Mouse (Mus musculus) cerebellum, postnatal 14 days (tissue): ENCODE data around the gene E2f3.

Source experiments
- DNase-seq, 2 experiments: peaks; one replicate each; pipeline ENCODE4 v3.0.0; 2021; ENCODE audit warnings: mixed read lengths in 2 of 2

E2f3 gene

DNA sequence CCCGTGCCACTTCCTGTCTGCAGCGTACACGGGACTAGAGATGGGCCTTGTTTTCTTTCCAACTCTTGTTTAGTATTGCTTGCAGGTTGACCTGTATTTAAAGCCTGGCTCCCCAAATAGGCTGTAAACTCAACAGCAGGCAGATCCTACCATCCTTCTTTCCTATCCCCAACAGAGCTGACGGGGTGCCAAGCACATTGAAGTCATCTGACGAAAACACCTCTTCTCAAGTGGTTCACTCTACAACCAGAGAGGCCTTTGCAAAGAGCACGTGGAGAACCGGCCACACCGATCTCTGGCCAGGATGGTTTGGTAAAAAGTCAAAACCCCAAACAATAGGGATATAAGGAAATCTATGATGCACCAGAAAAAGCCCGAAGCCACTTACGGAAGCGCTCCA, 8.5 kb downstream of the E2f3 start:
- peak in 1 of 2 experiments; percentile 24 for DNase-seq

DNA sequence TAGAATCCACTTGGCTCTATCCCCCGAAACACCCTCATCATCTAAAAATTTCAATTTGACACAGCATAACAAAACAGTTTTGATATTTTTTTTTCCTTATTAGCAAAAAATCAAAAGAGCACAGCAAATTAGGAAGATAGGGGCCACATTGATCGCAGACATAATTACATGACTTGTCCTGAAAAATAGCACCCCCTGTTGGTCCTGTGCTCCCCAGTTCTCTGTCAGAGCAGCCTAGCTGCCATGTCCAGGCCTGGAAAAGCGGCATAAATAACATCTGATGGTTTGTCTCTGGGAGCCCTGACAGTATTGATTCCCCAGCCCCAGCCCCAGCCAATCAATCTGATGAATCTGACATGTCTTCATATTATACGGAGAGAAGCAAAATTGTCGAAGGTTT, 11.8 kb downstream of the E2f3 start:
- DNase-seq = peak in 1 of 2 experiments; percentile 37

DNA sequence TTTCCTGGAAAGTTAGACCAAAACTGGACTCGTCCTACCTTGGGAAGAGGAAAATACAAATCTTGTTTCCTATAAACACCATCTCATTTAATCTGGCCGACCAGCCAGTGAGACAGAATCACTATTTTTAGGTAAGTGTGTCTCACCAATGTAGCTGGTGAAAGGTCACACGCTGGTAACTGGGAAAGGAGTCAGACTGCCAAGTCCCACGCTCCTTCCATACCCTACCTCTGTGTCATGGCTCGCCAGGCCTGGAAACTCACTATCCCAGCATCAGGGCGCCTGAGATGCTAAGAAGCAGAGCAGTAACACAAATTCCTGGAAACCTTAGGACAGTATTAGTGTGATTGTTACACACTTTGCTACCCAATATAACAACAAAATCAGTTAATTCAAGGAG, 12.3 kb downstream of the E2f3 start:
- no peak for DNase-seq

DNA sequence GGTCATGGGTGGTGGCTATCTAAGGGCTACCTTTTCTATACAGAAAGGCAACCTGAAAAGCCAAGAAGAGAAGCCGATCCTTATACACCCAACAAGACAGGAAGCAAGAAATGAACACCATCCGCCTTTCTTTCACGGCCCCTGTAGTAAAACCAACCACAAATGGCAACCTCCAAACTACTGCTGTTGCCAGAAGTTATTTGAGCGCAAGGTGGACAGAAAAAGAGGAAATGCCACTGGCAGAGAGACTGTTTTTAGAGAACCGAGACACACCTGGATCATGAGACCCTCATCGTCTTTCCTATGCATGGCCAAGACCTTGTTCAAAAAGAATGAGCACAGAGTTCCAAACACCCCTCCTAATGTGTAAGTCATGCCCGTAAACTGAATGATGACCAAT, 15.5 kb downstream of the E2f3 start:
- no peak for DNase-seq

DNA sequence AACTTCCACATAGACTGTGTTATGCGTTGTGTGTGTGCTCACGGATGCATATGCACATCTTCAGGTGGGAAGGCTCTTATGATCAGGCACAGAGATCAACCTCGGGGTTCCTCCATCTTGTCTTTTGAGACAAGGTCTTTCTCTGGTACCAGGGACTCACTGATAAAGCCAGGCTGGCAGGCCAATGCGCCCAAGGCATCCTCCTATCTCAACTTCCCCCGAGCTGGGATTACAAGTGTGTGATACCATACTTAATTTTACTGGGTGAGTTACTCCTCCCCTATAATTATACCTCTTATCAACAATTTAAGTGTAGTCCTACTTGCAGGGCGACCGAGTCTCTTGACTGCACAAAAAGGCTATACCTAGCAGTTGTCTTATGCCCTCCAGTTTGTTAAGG, 17.2 kb downstream of the E2f3 start:
- DNase-seq = no peak

DNA sequence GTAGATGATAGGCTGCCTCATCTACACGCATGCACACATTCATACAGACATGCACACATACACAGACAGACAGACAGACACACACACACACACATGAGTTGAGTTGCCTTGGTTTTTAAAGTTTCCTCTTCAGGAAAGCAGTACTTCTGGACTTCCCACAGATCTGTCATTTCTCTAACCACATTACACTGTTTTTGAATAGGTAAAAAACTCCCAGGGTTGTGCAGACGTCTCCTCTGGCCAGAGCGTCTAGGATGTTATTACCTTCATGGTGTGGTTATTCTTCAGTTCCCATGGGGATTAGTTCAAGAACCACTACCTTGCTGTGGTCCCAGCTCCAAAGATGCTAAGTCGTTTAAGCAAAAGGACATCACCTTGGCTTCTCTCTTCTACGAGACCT, 18.5 kb downstream of the E2f3 start:
- DNase-seq = no peak

- no peak for DNase-seq
Measured at GRCm38 (mm10) chr13:29966966-29967365, 18.9 kb downstream of the E2f3 start.

- DNase-seq = no peak
Measured at GRCm38 (mm10) chr13:29964087-29964486, 21.8 kb downstream of the E2f3 start.

- no peak for DNase-seq
Measured at GRCm38 (mm10) chr13:29960416-29960815, 25.4 kb downstream of the E2f3 start.

DNA sequence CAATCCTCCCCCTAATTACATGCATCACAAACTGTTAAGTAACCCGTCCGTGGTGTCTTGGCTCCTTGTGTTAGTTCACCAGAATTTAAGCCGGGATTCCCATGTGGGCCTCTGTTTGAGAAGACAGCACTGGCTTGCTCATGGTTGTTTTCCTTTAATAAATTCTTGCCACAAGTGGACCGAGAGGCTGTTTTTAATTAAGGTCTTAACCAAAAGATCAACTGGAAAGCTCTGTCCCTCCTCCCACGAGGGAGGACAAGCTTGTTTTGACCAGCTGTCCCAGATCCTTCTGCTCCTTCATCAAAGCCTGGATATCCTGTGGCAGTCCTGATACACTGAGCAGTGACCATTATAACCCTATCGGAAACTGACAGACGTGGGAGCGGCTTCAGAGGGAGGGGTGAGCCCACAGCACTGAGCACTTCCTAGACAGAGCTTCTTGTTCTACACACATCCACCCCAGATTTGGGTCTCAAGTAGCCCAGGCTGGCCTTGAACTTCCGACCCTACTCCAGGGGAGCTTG, 28.1 kb downstream of the E2f3 start:
- DNase-seq = no peak

- peak; percentile 61 to 78 for DNase-seq
Measured at GRCm38 (mm10) chr13:29956821-29957421, 28.9 kb downstream of the E2f3 start.

DNA sequence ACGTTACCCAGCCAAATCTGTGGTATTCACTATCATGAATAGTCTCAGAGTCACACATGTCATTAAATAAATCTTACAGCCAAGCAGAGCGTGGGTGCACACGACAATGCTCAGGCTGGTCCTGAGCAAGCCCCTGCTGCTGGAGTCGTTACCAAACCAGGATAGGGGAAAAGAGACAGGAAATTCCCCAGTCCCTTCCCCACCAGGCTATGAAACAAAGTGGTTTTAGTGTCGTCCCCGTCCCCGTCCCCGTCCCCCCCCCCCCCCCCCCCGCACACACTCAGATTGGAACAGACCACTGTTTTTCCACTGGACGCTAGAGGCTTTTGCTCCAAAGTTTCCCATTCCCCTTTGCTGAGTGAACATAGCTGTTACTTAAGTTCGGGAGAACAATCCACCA, 30.6 kb downstream of the E2f3 start:
- no peak for DNase-seq

DNA sequence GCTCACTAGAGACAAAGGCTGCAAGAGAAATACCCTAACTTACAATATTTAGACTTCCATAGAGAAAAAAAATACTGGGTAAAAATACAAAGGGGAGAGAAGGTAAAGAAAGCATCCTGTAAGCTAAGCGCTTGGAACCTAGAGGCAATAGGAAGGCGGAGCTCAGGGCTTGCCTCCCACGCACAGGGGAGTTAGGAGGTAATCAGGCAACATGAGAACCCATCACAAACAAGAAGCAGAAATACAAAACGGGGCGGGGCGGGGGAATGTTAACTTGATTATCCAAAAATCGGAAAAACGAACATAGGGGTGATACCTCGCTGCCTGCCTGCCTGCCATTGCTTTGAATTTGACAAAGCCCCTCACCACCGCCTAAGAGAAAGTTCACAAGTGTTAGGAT, 31.1 kb downstream of the E2f3 start:
- DNase-seq = no peak

DNA sequence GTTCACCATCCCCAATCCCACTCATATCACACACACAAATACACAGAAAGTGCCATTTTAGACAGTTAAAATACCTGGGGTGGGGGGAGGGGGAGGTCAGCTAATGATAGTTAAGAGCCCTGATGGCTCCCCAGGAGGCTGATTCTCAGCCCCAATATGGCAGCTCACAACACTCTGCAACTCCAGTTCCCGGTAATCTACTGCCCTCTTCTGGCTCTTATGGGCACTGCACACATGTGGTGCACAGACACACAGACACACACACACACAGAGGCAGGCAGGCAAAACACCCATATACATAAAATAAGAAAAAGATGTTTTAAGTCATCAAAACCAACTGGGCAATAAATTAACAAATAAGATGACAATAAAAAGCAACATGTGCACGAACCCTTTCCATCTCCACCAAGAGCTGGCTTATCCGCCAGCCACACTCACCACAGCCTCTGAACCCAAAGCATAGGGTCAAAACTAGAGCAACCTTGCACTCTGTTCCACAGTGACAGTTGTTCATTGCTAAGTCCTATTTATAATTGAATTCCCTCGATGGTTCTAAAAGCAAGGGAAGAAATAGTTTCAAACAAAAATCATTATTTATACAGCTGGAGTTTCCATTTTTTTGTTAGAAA, 32.3 kb downstream of the E2f3 start:
- DNase-seq = peak in 1 of 2 experiments; percentile 20

DNA sequence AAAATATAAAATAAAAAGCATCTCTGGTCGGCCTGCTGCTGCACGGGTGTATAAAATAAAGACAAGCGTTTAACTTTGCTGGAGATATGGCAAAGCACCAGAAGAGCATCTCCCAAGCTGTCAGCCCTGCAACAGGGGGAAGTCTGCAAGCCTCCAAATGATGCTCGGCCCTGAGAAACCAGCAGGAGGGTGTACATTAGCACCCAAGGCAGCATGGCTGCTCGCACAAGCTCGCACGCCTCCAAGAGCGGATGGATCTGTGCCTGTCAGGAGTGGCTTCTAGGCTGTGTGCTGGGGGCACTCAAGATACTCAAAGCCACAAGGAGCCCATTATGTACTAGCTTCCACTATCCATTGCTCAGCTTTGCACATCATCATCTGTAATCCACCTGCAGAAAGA, 39.8 kb downstream of the E2f3 start:
- no peak for DNase-seq

- no peak for DNase-seq
Measured at GRCm38 (mm10) chr13:29944915-29945570, 40.8 kb downstream of the E2f3 start.

DNA sequence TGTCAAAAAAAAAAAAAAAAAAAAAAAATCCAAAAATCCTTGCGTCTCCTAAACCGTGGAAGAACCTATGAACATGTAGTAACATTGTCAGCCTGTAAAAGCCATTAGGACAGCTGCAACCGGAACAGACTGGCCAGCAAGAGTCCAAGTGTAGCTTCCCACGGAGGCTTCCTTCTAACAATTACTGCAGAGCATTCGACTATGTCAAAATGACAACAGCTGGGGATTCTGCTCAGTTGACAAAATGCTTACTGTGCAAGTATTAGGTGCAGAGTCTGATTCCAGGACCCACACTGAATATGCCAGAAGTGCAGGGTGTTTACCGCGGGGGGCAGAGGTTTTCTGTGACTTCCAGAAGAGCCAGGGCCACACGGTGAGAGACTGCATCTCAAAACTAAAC, 41.4 kb downstream of the E2f3 start:
- no peak for DNase-seq

- DNase-seq = peak; percentile 24 to 42
Measured at GRCm38 (mm10) chr13:29943541-29944039, 42.3 kb downstream of the E2f3 start.

DNA sequence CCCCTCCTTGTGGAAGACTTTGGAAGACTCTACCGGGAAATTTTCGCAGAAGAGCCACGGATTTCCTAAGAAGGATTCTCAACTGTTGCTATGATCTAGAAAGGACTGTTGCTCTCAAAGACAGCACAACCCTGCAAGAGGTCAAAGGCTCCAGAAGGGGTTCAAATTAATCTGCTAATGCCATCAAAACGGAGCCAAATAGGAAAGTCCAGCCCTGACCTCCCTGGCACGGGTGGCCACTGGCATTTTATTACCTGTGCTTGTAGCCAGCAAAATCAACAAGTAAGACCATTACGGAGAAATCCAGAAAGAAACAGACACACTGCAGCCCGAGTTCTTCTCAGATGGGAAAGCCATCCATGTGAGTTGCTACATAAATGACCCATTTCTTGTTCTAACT, 45.8 kb downstream of the E2f3 start:
- no peak for DNase-seq

- DNase-seq = no peak
Measured at GRCm38 (mm10) chr13:29939399-29939798, 46.5 kb downstream of the E2f3 start.

DNA sequence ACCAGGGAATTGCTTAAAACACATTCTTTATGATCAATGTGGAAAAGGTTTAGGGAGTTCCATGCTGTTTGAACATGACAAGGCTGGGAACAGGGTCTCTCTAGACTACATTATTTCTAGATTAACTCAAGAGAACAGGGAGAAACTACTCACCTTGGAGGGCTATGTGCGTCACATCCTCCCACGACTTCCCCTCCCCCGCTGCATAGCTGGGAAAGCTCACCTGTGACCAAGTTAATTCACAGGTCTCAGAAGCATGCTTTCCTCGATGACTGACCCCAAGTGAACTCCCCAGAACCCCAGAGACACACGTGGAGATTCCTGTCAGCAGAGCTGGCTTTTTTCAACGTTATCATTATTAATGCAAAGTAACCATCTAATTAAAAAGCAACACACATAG, 47.1 kb downstream of the E2f3 start:
- peak in 1 of 2 experiments; percentile 17 for DNase-seq

DNA sequence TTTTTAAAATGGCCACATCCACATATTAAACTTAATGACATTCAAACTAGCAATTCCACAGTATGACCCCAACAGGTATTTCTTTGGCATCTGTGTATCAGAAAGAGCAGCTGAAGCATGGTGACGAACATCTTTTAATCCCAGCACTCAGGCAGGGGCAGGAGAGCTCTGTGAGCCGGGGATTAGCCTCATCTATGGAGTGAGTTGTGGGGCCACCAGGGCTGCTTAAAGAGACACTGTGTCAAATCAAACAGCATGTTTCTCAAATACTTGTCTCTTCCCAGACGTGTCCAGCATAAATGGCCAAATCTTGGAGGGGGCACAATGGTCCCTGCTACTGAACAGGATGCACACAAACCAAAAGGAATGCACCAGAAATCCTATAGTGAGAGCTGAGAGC, 59.7 kb downstream of the E2f3 start:
- no peak for DNase-seq

DNA sequence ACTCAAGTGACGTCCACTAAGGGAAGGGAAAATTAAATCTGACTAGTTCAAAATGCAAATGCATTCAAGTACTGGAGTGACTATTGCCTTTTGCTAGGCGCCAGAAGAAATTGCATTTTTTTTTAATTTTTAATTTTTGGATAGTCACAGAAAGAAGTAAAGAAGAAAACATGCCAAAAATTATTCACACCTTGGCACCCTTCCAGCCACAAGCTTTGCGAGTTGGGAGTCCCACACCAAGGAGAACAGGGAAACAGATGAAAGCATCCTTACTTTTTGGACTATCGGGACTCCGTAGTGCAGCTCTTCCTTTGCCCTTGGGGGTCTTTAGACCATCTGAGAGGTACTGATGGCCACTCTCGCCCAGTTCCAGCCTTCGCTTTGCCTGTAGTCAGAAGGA, 66.0 kb downstream of the E2f3 start:
- no peak for DNase-seq

- no peak for DNase-seq
Measured at GRCm38 (mm10) chr13:29916561-29916960, 69.3 kb downstream of the E2f3 start.
